Mouse (Mus musculus): ENCODE results near the gene Ttc36. TPM values are rescaled to one million over a fixed set of nuclear protein-coding genes. Genes with fewer than 3 reads are reported as not detected.
"Not testable (repeated sequence)": the region's sequence is repeated elsewhere in the genome, so short reads cannot be mapped to it uniquely, and the experiment has no call there.

Gene Ttc36
- total and polyA plus RNA-seq, 2 experiments, result 1,193 to 2,094 TPM

DNA sequence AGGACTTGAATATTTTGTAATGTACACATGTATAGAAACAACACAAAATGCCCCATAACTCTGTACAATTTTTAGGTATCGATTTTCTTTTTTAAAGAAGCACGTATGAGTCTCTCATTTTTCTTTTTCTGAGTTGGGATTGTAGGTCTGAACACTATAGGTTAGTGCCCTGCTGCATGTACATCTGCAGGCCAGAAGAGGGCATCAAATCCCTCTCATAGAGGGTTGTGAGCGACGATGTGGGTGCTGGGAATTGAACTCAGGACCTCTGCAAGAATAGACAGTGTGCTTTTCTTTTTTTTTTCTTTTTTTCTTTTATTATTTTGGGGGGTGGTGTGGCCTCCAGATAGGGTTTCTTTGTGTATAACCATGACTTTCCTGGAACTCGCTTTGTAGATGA lies 31.5 kb downstream of the Ttc36 start:
- no peak for DNase-seq (ENCODE audit: extremely low read depth, low read depth, low spot score)
- Histone ChIP-seq H3K9ac (ENCODE audit: low read depth, low read length) (no peak overlapping the region), H3K36me3 (ENCODE audit: control insufficient read depth, insufficient read depth, low read length) (no peaks in the 10 kb centered on the region), H3K27ac (replicated peaks; ENCODE audit: insufficient read depth, low read depth, low read length) (no peak overlapping the region), H3K4me1 (ENCODE audit: control insufficient read depth, insufficient read depth, low read length) (peaks cover 3% of the 10 kb centered on the region; the same call in 1 of the 2 replicates), H3K79me2 (ENCODE audit: control insufficient read depth, insufficient read depth, low read length) (peaks cover 8% of the 10 kb centered on the region), H3K4me3 (ENCODE audit: insufficient read depth, low read depth, low read length) (no peak overlapping the region), H3K27me3 (ENCODE audit: control insufficient read depth, insufficient read depth, low read length) (no peaks in the 10 kb centered on the region)
- 98% methylated on average over 5 of the region's 5 CpGs for WGBS
- TF ChIP-seq CTCF (IDR thresholded peaks at IDR 0.05; ENCODE audit: low read depth, low read length), result no peak
- TF ChIP-seq POLR2A (IDR thresholded peaks at IDR 0.05; ENCODE audit: extremely low read depth, insufficient read depth, low read length), result no peak

DNA sequence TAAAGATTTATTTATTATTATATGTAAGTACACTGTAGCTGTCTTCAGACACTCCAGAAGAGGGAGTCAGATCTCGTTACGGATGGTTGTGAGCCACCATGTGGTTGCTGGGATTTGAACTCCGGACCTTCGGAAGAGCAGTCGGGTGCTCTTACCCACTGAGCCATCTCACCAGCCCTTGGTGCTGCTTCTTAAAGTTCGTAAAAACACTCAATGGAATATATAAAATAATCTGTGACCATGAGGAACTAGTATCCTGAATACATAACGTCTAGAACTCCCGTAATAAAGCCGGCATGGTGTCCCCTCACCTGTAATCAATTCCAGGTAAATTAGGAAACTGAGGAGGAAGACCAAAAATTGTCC lies 34.9 kb downstream of the Ttc36 start:
- not testable (repeated sequence) for H3K4me3 ChIP-seq (ENCODE audit: insufficient read depth, low read depth, low read length); DNase-seq (ENCODE audit: extremely low read depth, low read depth, low spot score); H3K9ac ChIP-seq (ENCODE audit: low read depth, low read length); H3K27me3 ChIP-seq (ENCODE audit: control insufficient read depth, insufficient read depth, low read length); H3K36me3 ChIP-seq (ENCODE audit: control insufficient read depth, insufficient read depth, low read length)
- WGBS, result 27% methylated on average over 9 of the region's 9 CpGs
- Histone ChIP-seq H3K27ac (replicated peaks; ENCODE audit: insufficient read depth, low read depth, low read length) (0 out of 2 replicates have a peak overlapping the region, but pooled peaks have one; percentile 5), H3K79me2 (ENCODE audit: control insufficient read depth, insufficient read depth, low read length) (peaks cover 21% of the 10 kb centered on the region), H3K4me1 (ENCODE audit: control insufficient read depth, insufficient read depth, low read length) (peaks cover 12% of the 10 kb centered on the region)

DNA sequence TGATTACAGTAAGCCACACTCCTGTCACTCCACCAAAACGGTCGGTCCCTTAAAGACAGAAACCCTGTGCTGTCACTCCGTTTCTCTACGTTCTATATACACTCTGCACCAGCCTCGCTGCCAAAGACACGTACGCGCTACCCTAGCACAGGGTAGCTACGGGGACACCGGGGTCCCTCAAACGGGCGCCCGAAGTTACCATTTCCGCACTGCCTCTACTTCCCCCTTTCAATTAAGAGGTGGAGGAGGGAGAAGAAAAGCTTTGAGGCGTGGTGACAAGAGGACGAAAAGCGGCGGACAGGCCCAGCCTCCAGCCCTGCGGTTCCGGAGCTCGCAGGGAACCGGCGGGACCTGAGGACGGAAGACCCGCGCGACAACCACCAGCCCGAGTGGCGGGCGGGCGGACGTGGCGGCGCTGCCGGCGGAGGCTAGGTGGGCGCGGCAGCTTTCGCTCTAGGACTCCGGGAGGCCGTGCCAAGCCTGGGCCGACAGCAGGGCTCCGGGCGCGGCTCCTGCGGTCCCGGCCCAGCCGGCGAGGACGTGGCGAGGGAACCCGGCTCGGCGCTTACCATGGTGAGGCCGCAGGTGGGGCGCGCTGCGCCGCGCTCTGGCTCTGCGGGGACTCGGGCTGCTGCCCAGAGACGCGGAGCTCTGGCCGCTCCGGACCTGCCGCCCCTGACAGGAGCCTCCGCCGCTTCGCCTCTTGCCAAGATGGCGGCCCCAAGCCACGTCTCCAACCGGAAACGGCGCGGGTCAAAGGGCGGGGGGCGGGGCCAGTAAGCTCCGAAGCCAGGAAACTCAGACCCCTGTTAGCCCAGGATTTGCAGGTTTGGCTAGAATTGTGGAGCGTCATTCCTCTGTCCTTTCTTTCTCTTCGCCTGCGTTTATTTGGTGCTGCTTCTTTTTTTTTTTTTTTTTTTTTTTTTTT lies 35.5 kb downstream of the Ttc36 start, which contains the start of the genes Arcn1 and Ift46:
TSS of gene Arcn1 (minus strand) at position 745 of the 928 bp plus-strand sequence.
TSS of gene Ift46 (plus strand) at position 808 of the 928 bp plus-strand sequence.
- H3K4me3 ChIP-seq (ENCODE audit: insufficient read depth, low read depth, low read length), result peak within 1 kb of the TSS; percentile 98
- H3K79me2 ChIP-seq (ENCODE audit: control insufficient read depth, insufficient read depth, low read length), result peaks cover 23% of the 10 kb centered on the region
- H3K27me3 ChIP-seq (ENCODE audit: control insufficient read depth, insufficient read depth, low read length), result no peaks in the 10 kb centered on the region
- DNase-seq (ENCODE audit: extremely low read depth, low read depth, low spot score), result peak; percentile 74
- no peaks in the 10 kb centered on the region for H3K36me3 ChIP-seq (ENCODE audit: control insufficient read depth, insufficient read depth, low read length)
- TF ChIP-seq POLR2A (IDR thresholded peaks at IDR 0.05; ENCODE audit: extremely low read depth, insufficient read depth, low read length) (peak; percentile 81), CTCF (IDR thresholded peaks at IDR 0.05; ENCODE audit: low read depth, low read length) (no peak)
- peaks cover 15% of the 10 kb centered on the region for H3K4me1 ChIP-seq (ENCODE audit: control insufficient read depth, insufficient read depth, low read length)
- under 1% methylated on average over 82 of the region's 82 CpGs for WGBS
- H3K27ac ChIP-seq (replicated peaks; ENCODE audit: insufficient read depth, low read depth, low read length), result peak within 1 kb of the TSS; percentile 96
- H3K9ac ChIP-seq (ENCODE audit: low read depth, low read length), result peak within 1 kb of the TSS; percentile 99

DNA sequence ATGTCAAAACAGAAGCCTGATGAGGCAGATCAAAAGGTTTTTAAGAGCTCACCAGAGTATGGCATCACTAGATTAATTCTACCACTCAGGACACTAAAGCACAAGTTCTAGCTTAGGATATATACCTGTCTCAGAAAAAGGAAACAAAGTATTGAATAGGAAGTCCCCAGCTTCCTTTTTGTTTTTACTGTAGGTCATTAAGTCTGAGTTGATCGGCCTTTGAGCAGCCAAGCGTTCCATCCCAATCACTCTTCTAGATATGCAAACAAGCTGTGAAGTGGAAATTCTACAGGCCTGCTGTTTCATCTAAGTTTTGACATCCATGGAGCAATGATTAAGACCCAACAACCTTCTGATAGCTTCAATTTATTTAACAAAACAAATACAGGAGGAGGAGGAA lies 42.0 kb downstream of the Ttc36 start:
- Histone ChIP-seq H3K27me3 (ENCODE audit: control insufficient read depth, insufficient read depth, low read length) (no peaks in the 10 kb centered on the region), H3K4me1 (ENCODE audit: control insufficient read depth, insufficient read depth, low read length) (peaks cover 22% of the 10 kb centered on the region), H3K27ac (replicated peaks; ENCODE audit: insufficient read depth, low read depth, low read length) (no peak overlapping the region), H3K36me3 (ENCODE audit: control insufficient read depth, insufficient read depth, low read length) (peaks cover 25% of the 10 kb centered on the region), H3K4me3 (ENCODE audit: insufficient read depth, low read depth, low read length) (no peak overlapping the region), H3K79me2 (ENCODE audit: control insufficient read depth, insufficient read depth, low read length) (peaks cover 27% of the 10 kb centered on the region; the same call in 1 of the 2 replicates), H3K9ac (ENCODE audit: low read depth, low read length) (no peak overlapping the region)
- TF ChIP-seq CTCF (IDR thresholded peaks at IDR 0.05; ENCODE audit: low read depth, low read length) (no peak), POLR2A (IDR thresholded peaks at IDR 0.05; ENCODE audit: extremely low read depth, insufficient read depth, low read length) (no peak)
- no peak for DNase-seq (ENCODE audit: extremely low read depth, low read depth, low spot score)
- WGBS, result 4% methylated on average over 2 of the region's 2 CpGs

Other genes starting within 250 kb of the Ttc36 start
- 0.18 and 0.20 TPM in 2 replicates for gene Cxcr5, start 241.2 kb downstream of the Ttc36 start, total RNA-seq (2014; rRNA removed)
- gene Cxcr5, start 241.2 kb downstream of the Ttc36 start, polyA plus RNA-seq (2012; rRNA removed), result 0.24 and 1.4 TPM in 2 replicates
- gene Ddx6, start 198.2 kb downstream of the Ttc36 start, total RNA-seq (2014; rRNA removed), result 58.4 and 58.7 TPM in 2 replicates
- gene Ddx6, start 198.2 kb downstream of the Ttc36 start, polyA plus RNA-seq (2012; rRNA removed), result 8.4 and 8.8 TPM in 2 replicates
- gene Treh, start 129.8 kb downstream of the Ttc36 start, total RNA-seq (2014; rRNA removed), result 0.34 and 0.37 TPM in 2 replicates
- gene Treh, start 129.8 kb downstream of the Ttc36 start, polyA plus RNA-seq (2012; rRNA removed), result 0.15 and 0.17 TPM in 2 replicates
- 2.2 and 4.6 TPM in 2 replicates for gene Phldb1, start 67.9 kb downstream of the Ttc36 start, total RNA-seq (2014; rRNA removed)
- gene Phldb1, start 67.9 kb downstream of the Ttc36 start, polyA plus RNA-seq (2012; rRNA removed), result 2.6 and 5.9 TPM in 2 replicates
- gene Arcn1, start 35.2 kb downstream of the Ttc36 start, total RNA-seq (2014; rRNA removed), result 94.1 and 98.6 TPM in 2 replicates
- 32.0 and 33.1 TPM in 2 replicates for gene Arcn1, start 35.2 kb downstream of the Ttc36 start, polyA plus RNA-seq (2012; rRNA removed)
- 27.5 and 33.2 TPM in 2 replicates for gene Ift46, start 35.2 kb downstream of the Ttc36 start, total RNA-seq (2014; rRNA removed)
- gene Ift46, start 35.2 kb downstream of the Ttc36 start, polyA plus RNA-seq (2012; rRNA removed), result 24.3 and 33.5 TPM in 2 replicates
- gene Tmem25, start 3.8 kb downstream of the Ttc36 start, total RNA-seq (2014; rRNA removed), result 17.1 and 23.8 TPM in 2 replicates
- gene Tmem25, start 3.8 kb downstream of the Ttc36 start, polyA plus RNA-seq (2012; rRNA removed), result 67.0 and 77.3 TPM in 2 replicates
- gene Kmt2a, start 78.2 kb upstream of the Ttc36 start, total RNA-seq (2014; rRNA removed), result 1.9 and 2.8 TPM in 2 replicates
- 3.9 and 5.3 TPM in 2 replicates for gene Kmt2a, start 78.2 kb upstream of the Ttc36 start, polyA plus RNA-seq (2012; rRNA removed)
- 572 and 586 TPM in 2 replicates for gene Atp5l, start 117.7 kb upstream of the Ttc36 start, total RNA-seq (2014; rRNA removed)
- gene Atp5l, start 117.7 kb upstream of the Ttc36 start, polyA plus RNA-seq (2012; rRNA removed), result 230 and 372 TPM in 2 replicates
- gene Ube4a, start 162.5 kb upstream of the Ttc36 start, total RNA-seq (2014; rRNA removed), result 33.6 and 37.0 TPM in 2 replicates
- gene Ube4a, start 162.5 kb upstream of the Ttc36 start, polyA plus RNA-seq (2012; rRNA removed), result 11.6 and 11.9 TPM in 2 replicates
- gene Cd3g, start 177.4 kb upstream of the Ttc36 start, total RNA-seq (2014; rRNA removed), result 1.1 and 1.6 TPM in 2 replicates
- 0.38 and 0.83 TPM in 2 replicates for gene Cd3g, start 177.4 kb upstream of the Ttc36 start, polyA plus RNA-seq (2012; rRNA removed)
- 0.09 and 0.20 TPM in 2 replicates for gene Cd3d, start 178.7 kb upstream of the Ttc36 start, total RNA-seq (2014; rRNA removed)
- 0.37 and 0.73 TPM in 2 replicates for gene Cd3d, start 178.7 kb upstream of the Ttc36 start, polyA plus RNA-seq (2012; rRNA removed)
- gene Cd3e, start 206.6 kb upstream of the Ttc36 start, total RNA-seq (2014; rRNA removed), result 0.09 and 0.60 TPM in 2 replicates
- gene Cd3e, start 206.6 kb upstream of the Ttc36 start, polyA plus RNA-seq (2012; rRNA removed), result 0.68 and 0.82 TPM in 2 replicates
- 24.2 and 29.9 TPM in 2 replicates for gene Mpzl2, start 236.7 kb upstream of the Ttc36 start, total RNA-seq (2014; rRNA removed)
- gene Mpzl2, start 236.7 kb upstream of the Ttc36 start, polyA plus RNA-seq (2012; rRNA removed), result 20.5 and 34.0 TPM in 2 replicates

Data from liver, adult 2 months (tissue).